Mouse (Mus musculus): ENCODE measurements around the gene Fam162a. TPM values are rescaled to one million over a fixed set of nuclear protein-coding genes. Genes with fewer than 3 reads are reported as not detected.

The Fam162a gene
- total and polyA plus RNA-seq, 3 experiments, result 120 to 129 TPM; not detected in 1

- TF ChIP-seq EP300 (IDR thresholded peaks at IDR 0.05; ENCODE audit: low read depth in 1 of 2, low read length in 2 of 2), result 0 out of 4 replicates have a peak, but pooled peaks of 1 of the 2 experiments have one; percentile 9
- TF ChIP-seq RCOR1 (IDR thresholded peaks at IDR 0.05; ENCODE audit: low read depth, low read length), result peak; percentile 35; the same call in 1 of the 2 replicates
- peak; percentile 42; the same call in 1 of the 2 replicates for TF ChIP-seq GATA1 (IDR thresholded peaks at IDR 0.05; ENCODE audit: low read depth, low read length)
- no peak for TF ChIP-seq ZC3H11A (IDR thresholded peaks at IDR 0.05; ENCODE audit: low read depth, low read length)
- peak; percentile 3 for TF ChIP-seq SIN3A (IDR thresholded peaks at IDR 0.05; ENCODE audit: low read length)
- TF ChIP-seq MAX (IDR thresholded peaks at IDR 0.05; ENCODE audit: low read length), result no peak
- 0 out of 2 replicates have a peak, but pooled peaks have one; percentile 8 for TF ChIP-seq MAZ (IDR thresholded peaks at IDR 0.05; ENCODE audit: low read depth, low read length)
- peak; percentile 94 for TF ChIP-seq CHD1 (IDR thresholded peaks at IDR 0.05; ENCODE audit: low read depth, low read length)
- peak overlapping the region; percentile 83 for H3K9ac ChIP-seq (ENCODE audit: control insufficient read depth, low read depth, low read length, poor library complexity, severe bottlenecking)
- peak overlapping the region; percentile 87 for H3K27ac ChIP-seq (ENCODE audit: control insufficient read depth, low read depth, low read length)
- H3K4me3 ChIP-seq (ENCODE audit: control insufficient read depth in 1 of 2, insufficient read depth in 1 of 2, low read depth in 2 of 2, low read length in 2 of 2), result peak overlapping the region; percentile 83 to 94
- DNase-seq (ENCODE audit: low read depth, low spot score), result no peak
- H3K27me3 ChIP-seq (ENCODE audit: control insufficient read depth in 1 of 2, insufficient read depth in 2 of 2, low read length in 2 of 2), result no peaks in the 10 kb centered on the region
- no peaks in the 10 kb centered on the region for H3K9me3 ChIP-seq (replicated peaks; ENCODE audit: insufficient read depth, low read length)
- H3K36me3 ChIP-seq (ENCODE audit: control insufficient read depth in 1 of 2, insufficient read depth in 2 of 2, low read length in 2 of 2), result peaks cover 0 to 37% of the 10 kb centered on the region in 2 experiments; a peak in 3 of 4 replicates
- H3K4me1 ChIP-seq (ENCODE audit: control insufficient read depth in 1 of 2, insufficient read depth in 2 of 2, low read length in 2 of 2), result peaks cover 0 to 27% of the 10 kb centered on the region in 2 experiments
- peaks cover 48% of the 10 kb centered on the region for H3K79me2 ChIP-seq (ENCODE audit: control insufficient read depth, insufficient read depth, low read length, poor library complexity)
Measured at GRCm38 (mm10) chr16:36072410-36073011, 1.1 kb upstream of the Fam162a start.

GRCm38 (mm10) chr16:36071071-36071449, 334 bp downstream of the Fam162a start:
- peak overlapping the region; percentile 83 for H3K9ac ChIP-seq (ENCODE audit: control insufficient read depth, low read depth, low read length, poor library complexity, severe bottlenecking)
- H3K4me3 ChIP-seq (ENCODE audit: control insufficient read depth in 1 of 2, insufficient read depth in 1 of 2, low read depth in 2 of 2, low read length in 2 of 2), result peak overlapping the region; percentile 94 to 99
- no peaks in the 10 kb centered on the region for H3K27me3 ChIP-seq (ENCODE audit: control insufficient read depth in 1 of 2, insufficient read depth in 2 of 2, low read length in 2 of 2)
- H3K36me3 ChIP-seq (ENCODE audit: control insufficient read depth in 1 of 2, insufficient read depth in 2 of 2, low read length in 2 of 2), result peaks cover 0 to 39% of the 10 kb centered on the region in 2 experiments; a peak in 3 of 4 replicates
- peaks cover 46% of the 10 kb centered on the region for H3K79me2 ChIP-seq (ENCODE audit: control insufficient read depth, insufficient read depth, low read length, poor library complexity)
- H3K9me3 ChIP-seq (replicated peaks; ENCODE audit: insufficient read depth, low read length), result no peaks in the 10 kb centered on the region
- DNase-seq (ENCODE audit: low read depth, low spot score), result no peak
- TF ChIP-seq HCFC1 (IDR thresholded peaks at IDR 0.05; ENCODE audit: low read depth, low read length) (no peak), MXI1 (IDR thresholded peaks at IDR 0.05; ENCODE audit: low read depth, low read length) (no peak), TBP (IDR thresholded peaks at IDR 0.05; ENCODE audit: low read depth, low read length) (no peak), USF1 (IDR thresholded peaks at IDR 0.05; ENCODE audit: low read depth, low read length) (no peak), KAT2A (conservative IDR thresholded peaks at IDR 0.05; ENCODE audit: low read depth, low read length) (no peak)
- H3K27ac ChIP-seq (ENCODE audit: control insufficient read depth, low read depth, low read length), result peak overlapping the region; percentile 35
- peaks cover 0 to 27% of the 10 kb centered on the region in 2 experiments for H3K4me1 ChIP-seq (ENCODE audit: control insufficient read depth in 1 of 2, insufficient read depth in 2 of 2, low read length in 2 of 2)
